Mouse (Mus musculus): ENCODE results near the gene Ear2.
"Not testable (repeated sequence)": the region's sequence is repeated elsewhere in the genome, so short reads cannot be mapped to it uniquely, and the experiment has no call there.

The Ear2 gene

DNA sequence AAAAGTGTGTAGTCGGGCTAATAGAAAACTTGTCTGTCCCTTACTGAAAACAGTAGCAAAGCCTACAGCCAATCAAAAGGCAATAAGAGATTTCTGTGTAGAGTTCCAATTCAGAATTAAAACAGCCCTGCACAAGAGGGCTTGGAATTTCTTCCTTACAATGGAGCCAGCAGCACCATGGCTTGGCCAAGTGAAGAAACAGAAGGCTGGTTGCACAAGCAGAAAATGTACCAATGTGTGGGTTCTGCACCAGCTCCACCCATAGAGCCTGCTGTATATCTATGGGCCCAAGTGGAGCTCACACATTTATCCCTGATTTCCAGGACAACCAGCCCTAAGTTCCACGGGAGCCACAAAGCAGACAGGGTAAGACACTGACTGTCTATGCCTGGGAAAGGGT lies at the start of gene Ear2:
Ear2 (plus strand) TSS at position 301 of the 400 bp plus-strand sequence.
- not testable (repeated sequence) for DNase-seq (ENCODE audit: extremely low spot score, low read depth, low spot score)

DNA sequence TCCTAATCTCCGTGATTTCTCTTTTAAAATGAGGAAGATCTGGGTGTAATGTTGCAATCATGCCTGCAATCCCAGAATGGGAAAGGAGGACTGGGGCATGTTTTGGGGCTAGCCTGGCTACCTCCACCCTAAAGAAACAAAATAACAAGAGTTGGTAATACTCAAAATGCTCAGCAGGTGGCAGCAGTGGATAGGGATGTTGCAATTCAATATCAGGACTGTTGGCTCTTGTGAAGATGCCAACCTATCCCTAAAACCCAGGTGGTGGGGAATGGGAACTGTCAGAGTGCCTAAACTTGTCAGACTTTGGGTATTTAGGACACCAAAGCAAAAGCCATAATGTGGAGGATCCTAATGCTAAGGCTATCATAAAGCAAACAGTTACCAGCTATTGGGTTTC lies 34.6 kb upstream of the Ear2 start:
- not testable (repeated sequence) for DNase-seq (ENCODE audit: extremely low spot score, low read depth, low spot score)

- DNase-seq (ENCODE audit: extremely low spot score, low read depth, low spot score): not testable (repeated sequence)
These were observed 31.9 kb upstream of the Ear2 start for GRCm38 (mm10) chr14:44070595-44070994.

- not testable (repeated sequence) for DNase-seq (ENCODE audit: extremely low spot score, low read depth, low spot score)
These were observed 24.6 kb upstream of the Ear2 start for GRCm38 (mm10) chr14:44077785-44078341.

DNA sequence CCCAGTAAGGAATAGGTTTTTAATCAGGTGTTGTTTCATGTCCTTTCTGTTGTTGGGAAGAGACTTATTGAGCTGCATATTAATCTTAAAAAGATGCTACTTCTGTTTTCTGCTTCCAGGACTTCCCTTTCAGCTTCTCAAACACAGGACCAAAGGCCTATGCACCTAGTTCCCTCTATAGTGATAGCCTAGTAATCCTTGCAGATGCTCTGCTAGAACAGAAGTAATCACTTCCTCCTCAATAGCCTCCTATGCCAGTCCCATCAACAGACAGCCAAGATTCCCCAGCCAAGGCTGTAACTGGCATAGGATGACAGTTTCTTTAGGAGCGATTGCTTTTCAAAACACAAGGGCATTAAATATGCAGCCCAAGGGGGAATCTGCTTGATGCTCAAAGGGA lies 15.9 kb upstream of the Ear2 start:
- DNase-seq (ENCODE audit: extremely low spot score, low read depth, low spot score): not testable (repeated sequence)

DNA sequence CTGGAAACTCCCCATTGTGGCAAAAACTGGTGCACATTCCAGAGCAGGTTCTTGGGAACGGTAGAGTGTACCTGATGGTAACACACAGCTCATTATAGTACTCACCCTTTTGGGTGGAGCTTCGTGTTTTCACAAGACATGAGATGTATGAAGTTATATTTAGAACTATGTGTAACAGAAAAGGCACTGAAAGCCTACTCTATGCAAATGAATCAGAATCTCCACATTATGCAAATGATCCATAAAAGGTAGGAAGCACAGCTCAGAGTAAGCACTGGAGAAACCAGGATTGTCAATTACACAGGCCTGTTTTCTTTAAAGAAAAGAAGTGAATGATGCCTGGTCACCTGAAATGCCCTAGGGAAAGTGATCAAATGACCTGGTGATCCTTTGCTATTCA lies 14.9 kb upstream of the Ear2 start:
- not testable (repeated sequence) for DNase-seq (ENCODE audit: extremely low spot score, low read depth, low spot score)

DNA sequence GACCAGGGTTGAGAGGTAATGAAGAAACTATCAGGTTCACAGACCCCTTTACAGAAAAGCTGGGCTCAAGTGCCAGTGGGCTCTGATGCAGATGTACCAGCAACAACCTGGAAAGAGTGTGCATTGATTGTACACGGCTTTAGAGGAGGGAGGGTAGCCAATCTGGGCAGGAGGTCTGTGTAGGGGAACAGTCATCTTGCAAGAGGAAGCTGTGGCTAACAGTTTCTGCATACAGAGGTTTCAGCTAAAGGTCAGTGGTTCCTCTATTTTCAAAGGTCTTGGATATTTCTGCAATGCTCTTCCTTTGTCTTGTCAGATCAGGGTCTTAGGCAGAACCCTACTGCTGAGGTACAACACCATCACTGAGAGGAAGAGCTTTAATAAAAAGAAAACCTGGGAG lies 10.9 kb upstream of the Ear2 start:
- DNase-seq (ENCODE audit: extremely low spot score, low read depth, low spot score): not testable (repeated sequence)

DNA sequence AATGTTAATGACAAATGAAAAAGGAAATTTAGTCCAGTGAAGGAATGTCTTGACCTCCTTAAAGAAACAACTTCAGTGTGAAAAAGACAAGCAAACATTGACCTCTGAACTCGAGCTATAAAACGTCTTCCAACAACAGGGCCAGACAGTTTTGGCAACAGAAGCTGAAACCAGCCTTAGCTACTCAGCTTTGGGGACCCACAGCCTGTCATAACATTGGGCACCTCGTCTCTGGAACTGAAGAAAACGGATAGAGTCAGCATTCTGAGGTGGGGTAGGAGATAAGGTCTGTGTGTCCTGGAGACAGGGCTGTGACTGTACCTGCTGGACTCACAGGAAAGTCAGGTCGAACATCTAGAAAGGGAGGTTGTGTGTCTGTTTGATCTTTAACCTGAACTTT lies 8.0 kb upstream of the Ear2 start:
- not testable (repeated sequence) for DNase-seq (ENCODE audit: extremely low spot score, low read depth, low spot score)

GRCm38 (mm10) chr14:44100030-44100429 lies 2.4 kb upstream of the Ear2 start:
- not testable (repeated sequence) for DNase-seq (ENCODE audit: extremely low spot score, low read depth, low spot score)

DNA sequence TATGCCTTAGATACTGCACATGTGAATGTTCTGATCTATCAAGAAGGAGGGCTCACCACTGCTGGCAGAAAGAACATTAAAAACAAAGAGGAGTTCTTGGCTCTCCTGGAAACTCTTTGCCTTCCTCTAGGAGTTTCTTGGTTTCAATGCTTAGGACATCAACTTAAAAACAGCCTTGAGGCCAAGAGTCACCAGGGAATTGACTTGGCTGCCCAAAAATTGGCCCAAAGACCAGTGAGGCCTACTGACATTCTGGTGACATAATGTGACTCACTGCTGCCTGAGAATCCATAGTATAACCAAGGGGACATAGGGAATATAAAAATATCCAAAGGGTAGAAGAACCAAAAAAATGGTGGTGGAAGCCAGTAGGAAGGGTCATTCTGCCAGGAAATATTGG lies 8.5 kb downstream of the Ear2 start:
- no peak for DNase-seq (ENCODE audit: extremely low spot score, low read depth, low spot score)

DNA sequence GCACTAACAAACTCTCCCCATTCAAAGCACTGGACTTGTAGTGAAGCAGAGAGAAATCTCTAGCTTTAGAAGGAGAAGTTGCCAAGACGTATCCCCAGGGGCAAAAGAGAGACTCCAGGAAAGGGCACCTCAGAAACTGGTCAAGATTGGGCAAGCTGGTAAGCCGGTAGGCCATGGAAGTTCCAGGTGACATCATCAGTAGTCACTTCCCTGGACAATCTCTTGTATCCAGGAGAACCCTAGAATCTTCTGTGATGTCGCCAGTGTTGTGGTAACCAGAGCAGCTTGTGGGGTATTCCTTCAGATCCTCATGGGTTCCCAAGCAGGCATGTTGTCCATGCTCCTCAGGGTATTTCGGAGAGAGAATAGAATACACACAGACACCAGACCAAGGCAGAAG lies 21.1 kb downstream of the Ear2 start, which contains the start of gene Gm3327:
Gm3327 (plus strand) TSS at position 301 of the 400 bp plus-strand sequence.
- DNase-seq (ENCODE audit: extremely low spot score, low read depth, low spot score): not testable (repeated sequence)
